Mouse (Mus musculus): ENCODE data around the gene Retnlb. TPM values are rescaled to one million over a fixed set of nuclear protein-coding genes. Genes with fewer than 3 reads are reported as not detected.
"Not testable (repeated sequence)": the region's sequence is repeated elsewhere in the genome, so short reads cannot be mapped to it uniquely, and the experiment has no call there.

Gene Retnlb
- polyA plus RNA-seq, 1 experiment from 2014 or later, result not detected

GRCm38 (mm10) chr16:48811881-48812436, 4.7 kb upstream of the Retnlb start:
- no peaks in the 10 kb centered on the region for H3K4me1 ChIP-seq (replicated peaks; ENCODE audit: control insufficient read depth, insufficient read depth)
- H3K9ac ChIP-seq (ENCODE audit: low read length), result no peak overlapping the region
- no peaks in the 10 kb centered on the region for H3K9me3 ChIP-seq (ENCODE audit: control insufficient read depth, low read length)
- no peak overlapping the region for H3K4me3 ChIP-seq (ENCODE audit: low read depth, low read length)
- H3K27me3 ChIP-seq (ENCODE audit: control insufficient read depth, insufficient read depth, low read length), result no peaks in the 10 kb centered on the region
- no peak overlapping the region for H3K4me2 ChIP-seq (replicated peaks; ENCODE audit: low read depth)
- no peak overlapping the region for H3K27ac ChIP-seq (replicated peaks)
- no peak for ATAC-seq (ENCODE audit: low FRiP score, low TSS enrichment)
- peak; percentile 21 for DNase-seq (ENCODE audit: low spot score)
- TF ChIP-seq EP300 (optimal IDR thresholded peaks at IDR 0.05), result no peak
- no peak for TF ChIP-seq CTCF (IDR thresholded peaks at IDR 0.05; ENCODE audit: low read depth)
- WGBS, result 38% methylated on average over 7 of the region's 7 CpGs
- H3K36me3 ChIP-seq (ENCODE audit: control insufficient read depth, insufficient read depth, low read length), result no peaks in the 10 kb centered on the region

GRCm38 (mm10) chr16:48818524-48818923, 1.9 kb downstream of the Retnlb start:
- Histone ChIP-seq H3K27me3 (ENCODE audit: control insufficient read depth, insufficient read depth, low read length) (no peaks in the 10 kb centered on the region), H3K27ac (replicated peaks) (no peak overlapping the region), H3K9ac (ENCODE audit: low read length) (no peak overlapping the region), H3K36me3 (ENCODE audit: control insufficient read depth, insufficient read depth, low read length) (no peaks in the 10 kb centered on the region), H3K4me1 (replicated peaks; ENCODE audit: control insufficient read depth, insufficient read depth) (no peaks in the 10 kb centered on the region), H3K4me3 (ENCODE audit: low read depth, low read length) (no peak overlapping the region), H3K4me2 (replicated peaks; ENCODE audit: low read depth) (no peak overlapping the region), H3K9me3 (ENCODE audit: control insufficient read depth, low read length) (no peaks in the 10 kb centered on the region)
- TF ChIP-seq EP300 (optimal IDR thresholded peaks at IDR 0.05) (no peak), CTCF (IDR thresholded peaks at IDR 0.05; ENCODE audit: low read depth) (no peak)
- no peak for DNase-seq (ENCODE audit: low spot score)
- ATAC-seq (ENCODE audit: low FRiP score, low TSS enrichment), result no peak
- WGBS, result 94% methylated on average over 6 of the region's 6 CpGs

GRCm38 (mm10) chr16:48826474-48826873, 9.8 kb downstream of the Retnlb start:
- H3K4me1 ChIP-seq (replicated peaks; ENCODE audit: control insufficient read depth, insufficient read depth), result no peaks in the 10 kb centered on the region
- TF ChIP-seq CTCF (IDR thresholded peaks at IDR 0.05; ENCODE audit: low read depth) (no peak), EP300 (optimal IDR thresholded peaks at IDR 0.05) (no peak)
- H3K27ac ChIP-seq (replicated peaks), result no peak overlapping the region
- H3K9ac ChIP-seq (ENCODE audit: low read length), result no peak overlapping the region
- H3K9me3 ChIP-seq (ENCODE audit: control insufficient read depth, low read length), result no peaks in the 10 kb centered on the region
- no peak overlapping the region for H3K4me3 ChIP-seq (ENCODE audit: low read depth, low read length)
- 46% methylated on average over 3 of the region's 3 CpGs for WGBS
- no peaks in the 10 kb centered on the region for H3K36me3 ChIP-seq (ENCODE audit: control insufficient read depth, insufficient read depth, low read length)
- H3K27me3 ChIP-seq (ENCODE audit: control insufficient read depth, insufficient read depth, low read length), result no peaks in the 10 kb centered on the region
- ATAC-seq (ENCODE audit: low FRiP score, low TSS enrichment) (peak; percentile 65; the same call in 1 of the 2 replicates), DNase-seq (ENCODE audit: low spot score) (peak; percentile 45)
- no peak overlapping the region for H3K4me2 ChIP-seq (replicated peaks; ENCODE audit: low read depth)

- H3K4me3 ChIP-seq (ENCODE audit: low read depth, low read length), result no peak overlapping the region
- H3K9me3 ChIP-seq (ENCODE audit: control insufficient read depth, low read length), result no peaks in the 10 kb centered on the region
- no peak overlapping the region for H3K9ac ChIP-seq (ENCODE audit: low read length)
- DNase-seq (ENCODE audit: low spot score), result no peak
- WGBS, result 54% methylated on average over 1 of the region's 1 CpGs
- no peaks in the 10 kb centered on the region for H3K4me1 ChIP-seq (replicated peaks; ENCODE audit: control insufficient read depth, insufficient read depth)
- H3K27ac ChIP-seq (replicated peaks), result no peak overlapping the region
- no peak overlapping the region for H3K4me2 ChIP-seq (replicated peaks; ENCODE audit: low read depth)
- no peak for ATAC-seq (ENCODE audit: low FRiP score, low TSS enrichment)
- H3K36me3 ChIP-seq (ENCODE audit: control insufficient read depth, insufficient read depth, low read length), result no peaks in the 10 kb centered on the region
- TF ChIP-seq EP300 (optimal IDR thresholded peaks at IDR 0.05) (no peak), CTCF (IDR thresholded peaks at IDR 0.05; ENCODE audit: low read depth) (no peak)
- no peaks in the 10 kb centered on the region for H3K27me3 ChIP-seq (ENCODE audit: control insufficient read depth, insufficient read depth, low read length)
These were observed 11.0 kb downstream of the Retnlb start for GRCm38 (mm10) chr16:48827625-48828024.

GRCm38 (mm10) chr16:48829060-48829459, 12.4 kb downstream of the Retnlb start:
- no peak for DNase-seq (ENCODE audit: low spot score)
- H3K9ac ChIP-seq (ENCODE audit: low read length), result no peak overlapping the region
- H3K27ac ChIP-seq (replicated peaks), result no peak overlapping the region
- ATAC-seq (ENCODE audit: low FRiP score, low TSS enrichment), result no peak
- H3K4me2 ChIP-seq (replicated peaks; ENCODE audit: low read depth), result no peak overlapping the region
- no peaks in the 10 kb centered on the region for H3K36me3 ChIP-seq (ENCODE audit: control insufficient read depth, insufficient read depth, low read length)
- no peaks in the 10 kb centered on the region for H3K27me3 ChIP-seq (ENCODE audit: control insufficient read depth, insufficient read depth, low read length)
- H3K9me3 ChIP-seq (ENCODE audit: control insufficient read depth, low read length), result no peaks in the 10 kb centered on the region
- H3K4me1 ChIP-seq (replicated peaks; ENCODE audit: control insufficient read depth, insufficient read depth), result no peaks in the 10 kb centered on the region
- whole genome bisulfite sequencing, result 87% methylated on average over 4 of the region's 4 CpGs
- no peak overlapping the region for H3K4me3 ChIP-seq (ENCODE audit: low read depth, low read length)
- no peak for TF ChIP-seq EP300 (optimal IDR thresholded peaks at IDR 0.05)
- no peak for TF ChIP-seq CTCF (IDR thresholded peaks at IDR 0.05; ENCODE audit: low read depth)

GRCm38 (mm10) chr16:48832055-48832454, 15.4 kb downstream of the Retnlb start:
- 68% methylated on average over 7 of the region's 8 CpGs for WGBS
- ATAC-seq (ENCODE audit: low FRiP score, low TSS enrichment) (no peak), DNase-seq (ENCODE audit: low spot score) (no peak)

GRCm38 (mm10) chr16:48833626-48834025, 17.0 kb downstream of the Retnlb start:
- not testable (repeated sequence) for H3K4me2 ChIP-seq (replicated peaks; ENCODE audit: low read depth); H3K9ac ChIP-seq (ENCODE audit: low read length); H3K27ac ChIP-seq (replicated peaks); H3K9me3 ChIP-seq (ENCODE audit: control insufficient read depth, low read length); DNase-seq (ENCODE audit: low spot score); ATAC-seq (ENCODE audit: low FRiP score, low TSS enrichment); H3K36me3 ChIP-seq (ENCODE audit: control insufficient read depth, insufficient read depth, low read length); H3K4me1 ChIP-seq (replicated peaks; ENCODE audit: control insufficient read depth, insufficient read depth); H3K4me3 ChIP-seq (ENCODE audit: low read depth, low read length); H3K27me3 ChIP-seq (ENCODE audit: control insufficient read depth, insufficient read depth, low read length)
- WGBS, result 53% methylated on average over 1 of the region's 1 CpGs

More at GRCm38 (mm10) chr16:48832055-48832454, 15.4 kb downstream of the Retnlb start:
- Histone ChIP-seq H3K4me1 (replicated peaks; ENCODE audit: control insufficient read depth, insufficient read depth) (no peaks in the 10 kb centered on the region), H3K27me3 (ENCODE audit: control insufficient read depth, insufficient read depth, low read length) (no peaks in the 10 kb centered on the region), H3K9ac (ENCODE audit: low read length) (no peak overlapping the region), H3K4me3 (ENCODE audit: low read depth, low read length) (no peak overlapping the region), H3K9me3 (ENCODE audit: control insufficient read depth, low read length) (no peaks in the 10 kb centered on the region), H3K27ac (replicated peaks) (no peak overlapping the region), H3K36me3 (ENCODE audit: control insufficient read depth, insufficient read depth, low read length) (no peaks in the 10 kb centered on the region), H3K4me2 (replicated peaks; ENCODE audit: low read depth) (no peak overlapping the region)
- TF ChIP-seq CTCF (IDR thresholded peaks at IDR 0.05; ENCODE audit: low read depth) (no peak), EP300 (optimal IDR thresholded peaks at IDR 0.05) (no peak)
